Mouse (Mus musculus) erythroid progenitor cell, adult 5-6 weeks (primary cell): ENCODE data around the gene Whamm. TPM values are rescaled to one million over a fixed set of nuclear protein-coding genes. Genes with fewer than 3 reads are reported as not detected.

Source experiments
- ATAC-seq: replicated peaks from 2 replicates; pipeline ENCODE4 v1.8.0; 2016; ENCODE audit warnings: moderate number of reproducible peaks, mild to moderate bottlenecking, moderate TSS enrichment, inconsistent platforms; ENCODE audit not compliant: poor library complexity, low FRiP score, severe bottlenecking
- total RNA-seq, 2 experiments: library from RNA; stranded (forward) in 1 of 2; stranded (reverse) in 1 of 2; fragments of 150-400 nt in 1 of 2; fragments of 186-747, 209-891 nt in 1 of 2; gene quantifications; 2 replicates each; pipeline versions ENCODE4 v1.2.3 to v1.2.4; 2015 to 2017; ENCODE audit warnings: low replicate concordance in 2 of 2

Gene Whamm
- total RNA-seq, 2 experiments from 2014 or later = 12.2 to 13.3 TPM

DNA sequence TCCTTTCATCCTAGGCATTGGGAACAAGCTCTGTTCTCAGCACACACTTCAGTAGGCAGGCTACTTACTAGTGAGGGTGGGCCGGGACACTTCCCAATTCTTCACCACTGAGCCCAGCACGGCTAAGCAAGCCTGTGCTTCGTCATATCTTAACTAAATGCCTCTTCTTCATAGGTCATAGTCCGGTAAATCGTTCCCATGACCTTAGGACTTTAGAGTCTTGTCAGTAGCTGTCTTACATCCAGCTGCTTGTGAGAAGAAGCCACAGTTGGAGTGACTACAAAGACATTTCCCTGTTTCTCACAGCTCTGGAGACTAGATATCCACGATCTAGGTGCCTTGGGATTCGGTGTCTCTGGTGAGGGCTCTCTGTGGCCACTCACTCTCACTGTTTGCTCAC, 14.3 kb downstream of the Whamm start:
- ATAC-seq = no peak

DNA sequence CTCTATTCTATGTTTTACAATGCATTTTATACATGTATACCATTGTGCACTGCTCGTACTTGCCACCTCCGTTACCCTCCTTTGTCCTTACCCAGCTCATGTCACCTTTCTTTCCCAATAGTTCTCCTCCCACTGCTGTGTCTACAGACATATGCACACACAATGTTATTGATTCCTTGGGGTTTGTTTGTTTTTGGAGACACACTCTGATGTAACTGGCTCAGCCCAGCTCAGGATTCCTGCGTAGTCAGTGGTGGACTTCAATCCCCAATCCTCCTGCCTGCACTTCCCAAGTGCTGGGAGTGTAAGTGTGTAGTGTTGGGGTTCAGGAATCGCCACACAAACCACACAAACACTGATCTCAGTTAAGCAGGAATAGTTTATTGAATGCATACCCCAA, 16.2 kb downstream of the Whamm start:
- no peak; the same call in 1 of the 2 replicates for ATAC-seq

DNA sequence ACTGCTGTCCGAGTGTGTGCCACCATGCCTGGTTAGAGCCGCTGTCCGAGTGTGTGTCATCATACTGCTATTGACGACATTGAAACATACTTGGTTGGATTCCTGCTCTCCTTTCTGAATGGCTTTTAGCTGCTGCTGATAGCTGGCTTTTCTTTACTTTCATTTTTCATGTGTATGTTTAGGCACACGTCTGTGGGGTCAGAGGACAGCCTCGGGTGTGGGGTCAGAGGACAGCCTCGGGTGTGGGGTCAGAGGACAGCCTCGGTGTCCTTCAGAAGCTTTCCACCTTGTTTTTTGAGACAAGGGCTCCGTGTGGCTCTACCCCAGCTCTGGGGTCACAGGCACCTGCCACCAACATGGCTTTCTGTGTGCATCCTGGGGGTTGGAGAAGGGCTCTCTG, 21.6 kb downstream of the Whamm start:
- no peak for ATAC-seq

DNA sequence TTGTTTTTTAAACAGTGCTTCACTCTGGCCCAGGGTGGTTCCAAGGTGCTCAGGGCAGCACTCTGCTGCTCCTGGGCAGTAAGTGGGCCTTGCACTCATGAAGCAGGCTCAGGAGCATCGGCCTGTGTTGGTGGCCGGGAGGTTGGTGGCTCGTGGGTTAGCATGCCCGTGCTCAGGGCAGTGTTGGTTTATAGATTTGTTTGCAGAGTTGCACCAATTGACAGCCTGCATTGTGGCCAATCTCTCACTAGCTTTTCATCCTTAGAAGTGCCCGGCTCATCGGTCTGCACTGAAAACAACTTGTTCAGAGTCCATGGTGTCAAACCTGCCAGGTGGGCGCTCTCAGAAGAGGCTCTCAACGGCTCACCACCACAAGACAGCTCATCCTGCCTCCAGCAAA, 22.3 kb downstream of the Whamm start:
- no peak for ATAC-seq

DNA sequence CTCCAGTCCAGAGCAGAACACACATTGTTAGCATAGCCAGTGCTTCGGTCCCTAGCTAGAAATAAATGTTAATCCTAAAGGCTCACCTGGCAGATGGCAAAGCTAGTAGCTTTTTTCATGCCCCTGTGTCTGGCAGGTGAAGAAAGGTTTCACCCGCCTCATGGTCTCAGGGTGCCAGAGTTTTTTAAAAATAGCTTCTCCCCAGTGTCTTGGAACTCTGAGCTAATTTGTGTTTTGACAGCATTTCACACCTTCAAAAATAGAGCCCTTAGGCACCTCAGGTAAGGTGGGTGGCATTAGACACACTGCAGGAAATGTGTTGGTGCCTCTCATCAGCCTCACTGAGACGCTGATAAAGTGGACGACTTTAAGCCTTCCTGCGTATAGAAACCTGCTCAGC, 24.0 kb downstream of the Whamm start:
- no peak for ATAC-seq

DNA sequence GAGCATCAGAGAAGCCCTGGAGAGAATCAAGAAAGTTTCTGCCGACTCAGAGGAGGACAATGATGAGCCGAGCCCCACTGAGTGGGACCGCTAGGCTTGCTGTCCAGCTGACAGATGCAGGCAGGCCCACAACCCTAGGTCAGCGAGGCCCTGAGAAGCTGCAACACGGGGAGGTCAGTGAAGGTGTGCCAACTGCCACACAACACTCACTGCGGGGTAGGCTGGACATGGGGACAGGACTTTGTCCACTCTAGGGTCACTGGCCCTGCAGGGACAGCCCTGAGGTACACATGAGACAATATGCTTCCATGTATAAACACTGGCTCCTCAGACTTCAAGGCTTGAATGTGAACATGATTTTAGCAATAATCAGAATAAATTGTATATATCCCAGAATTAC, 25.0 kb downstream of the Whamm start:
- no peak for ATAC-seq

DNA sequence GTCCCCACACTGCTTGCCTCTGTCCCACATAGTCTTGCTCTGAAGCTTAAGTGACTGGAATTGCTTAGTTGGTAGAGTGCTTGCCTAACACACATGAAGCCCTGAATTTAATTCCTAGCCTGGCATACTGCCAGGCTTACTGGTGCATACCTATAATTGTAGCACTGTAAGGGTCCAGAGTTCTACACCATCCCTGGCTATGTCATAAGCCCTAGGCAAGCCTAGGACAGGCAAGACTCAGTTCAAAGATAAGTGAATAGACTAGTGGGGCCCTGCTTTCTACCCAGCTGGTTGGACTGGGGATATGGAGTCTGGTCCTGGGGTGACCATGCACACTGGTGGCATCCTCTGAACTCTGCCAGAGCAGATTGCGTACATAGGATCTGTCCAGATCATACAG, 26.6 kb downstream of the Whamm start:
- ATAC-seq = no peak

DNA sequence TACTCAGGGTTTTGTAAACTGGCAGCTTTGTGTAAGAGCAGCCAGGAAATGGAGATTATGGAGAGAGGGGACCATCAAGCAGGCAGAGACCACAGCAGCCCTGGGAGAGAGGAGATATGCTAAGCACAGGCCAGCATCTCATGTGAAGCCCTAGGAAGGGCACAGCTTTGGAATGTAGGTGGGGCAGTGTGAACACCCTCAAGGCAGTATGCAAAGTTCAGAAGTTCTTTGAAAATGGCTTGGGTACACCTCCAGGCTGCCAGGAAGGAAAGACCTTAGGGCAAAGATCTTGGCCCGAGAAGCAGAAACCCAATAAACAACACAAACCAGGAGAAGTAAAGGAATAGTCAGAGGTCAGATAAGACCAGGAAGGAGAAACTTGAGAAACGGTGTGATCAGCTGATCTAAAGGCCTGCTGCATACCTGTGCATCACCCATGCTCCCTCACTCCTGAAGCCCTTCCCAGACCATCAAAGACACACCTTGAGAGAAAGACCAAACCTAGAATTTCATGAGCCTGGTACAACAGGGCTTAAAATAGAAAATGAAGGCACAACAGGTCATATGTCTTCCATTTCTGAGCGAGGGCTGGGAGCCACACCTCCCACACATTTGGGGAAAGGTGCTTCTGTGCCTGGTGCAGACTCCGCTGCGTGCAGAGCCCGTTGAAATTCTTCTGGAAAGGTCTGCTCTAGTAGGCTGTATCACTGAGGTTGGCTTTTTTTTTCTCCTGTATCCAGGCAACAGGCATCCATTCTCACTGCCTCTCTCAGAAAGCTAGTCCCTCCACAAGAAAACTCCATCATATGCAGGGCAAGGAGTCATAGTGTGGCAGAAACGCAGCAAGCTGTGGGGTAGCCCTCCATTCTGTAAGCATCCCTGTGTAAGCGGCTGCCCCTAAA, 28.6 kb downstream of the Whamm start:
- ATAC-seq = no peak

DNA sequence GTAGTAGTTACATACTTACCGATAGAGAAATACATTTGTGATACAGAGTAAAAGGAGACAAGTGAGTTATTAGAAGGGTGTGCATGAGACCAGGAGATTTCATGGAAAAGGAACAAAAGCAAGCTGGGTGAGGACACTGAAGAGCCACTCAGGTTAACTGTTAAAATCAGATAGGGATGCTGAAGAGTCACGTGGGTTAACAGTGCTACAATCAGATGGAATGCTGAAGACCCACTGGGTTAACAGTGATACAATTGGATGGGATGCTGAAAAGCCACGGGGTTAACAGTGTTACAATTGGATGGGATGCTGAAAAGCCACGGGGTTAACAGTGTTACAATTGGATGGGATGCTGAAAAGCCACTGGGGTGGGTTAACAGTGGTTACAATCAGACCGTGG, 33.9 kb downstream of the Whamm start:
- no peak for ATAC-seq

DNA sequence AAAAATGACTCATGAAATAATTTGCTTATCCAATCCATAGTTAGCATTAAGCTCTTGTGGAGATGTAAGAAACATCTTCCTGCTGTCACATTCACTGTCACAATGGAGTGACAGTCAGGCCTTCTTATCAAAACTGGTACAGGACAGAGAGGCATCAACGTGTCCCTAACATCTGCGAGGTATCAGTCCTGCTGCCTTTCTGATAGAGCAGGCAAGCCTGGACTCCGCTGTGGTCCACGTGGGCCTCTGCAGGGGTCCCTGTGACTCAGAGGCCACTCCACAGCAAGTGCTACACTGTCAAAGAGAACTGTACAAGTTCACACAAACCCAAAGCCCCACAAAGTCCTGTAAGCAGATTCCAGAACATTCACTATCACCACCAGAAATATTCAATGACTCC, 34.4 kb downstream of the Whamm start:
- peak; percentile 42; the same call in 1 of the 2 replicates for ATAC-seq

DNA sequence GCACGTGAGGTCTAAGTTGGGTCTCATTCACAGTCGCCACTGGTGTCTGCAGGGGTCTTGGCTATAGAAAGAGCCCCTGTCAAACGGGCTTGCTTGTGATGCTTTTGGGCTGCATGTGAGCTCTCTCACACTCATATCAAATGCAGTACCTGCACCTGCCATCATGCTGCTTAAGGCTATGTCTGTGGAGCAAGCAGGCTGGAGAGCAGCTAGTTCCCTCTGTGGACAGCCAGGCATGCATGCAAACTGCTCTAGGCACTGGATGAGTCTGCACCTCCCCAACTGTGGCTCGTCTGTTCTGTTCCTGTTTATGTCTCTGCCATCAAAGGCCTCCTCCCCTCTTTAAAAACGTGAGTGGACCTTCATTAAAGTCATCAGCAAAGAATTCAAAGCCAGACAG, 35.4 kb downstream of the Whamm start:
- ATAC-seq = no peak

DNA sequence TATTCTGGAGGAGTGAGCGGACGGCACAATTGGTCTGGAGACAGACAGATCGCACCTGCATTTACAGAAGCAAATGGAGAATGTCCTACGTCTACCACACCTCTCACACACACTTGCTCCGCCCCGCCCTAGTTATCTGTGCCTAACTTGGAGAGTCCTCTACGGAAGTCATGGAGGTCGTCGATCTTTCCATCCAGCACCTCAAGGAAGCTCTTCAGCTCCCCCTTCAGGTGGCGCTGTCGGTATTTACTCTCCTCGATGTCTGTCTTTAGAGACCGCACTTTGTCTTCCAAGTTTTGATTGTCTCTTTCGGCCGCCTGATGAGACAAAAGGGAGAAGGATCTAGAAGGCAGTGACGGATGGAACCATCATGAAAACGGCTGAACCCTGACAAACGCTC, 39.1 kb downstream of the Whamm start:
- peak; percentile 53; the same call in 1 of the 2 replicates for ATAC-seq

DNA sequence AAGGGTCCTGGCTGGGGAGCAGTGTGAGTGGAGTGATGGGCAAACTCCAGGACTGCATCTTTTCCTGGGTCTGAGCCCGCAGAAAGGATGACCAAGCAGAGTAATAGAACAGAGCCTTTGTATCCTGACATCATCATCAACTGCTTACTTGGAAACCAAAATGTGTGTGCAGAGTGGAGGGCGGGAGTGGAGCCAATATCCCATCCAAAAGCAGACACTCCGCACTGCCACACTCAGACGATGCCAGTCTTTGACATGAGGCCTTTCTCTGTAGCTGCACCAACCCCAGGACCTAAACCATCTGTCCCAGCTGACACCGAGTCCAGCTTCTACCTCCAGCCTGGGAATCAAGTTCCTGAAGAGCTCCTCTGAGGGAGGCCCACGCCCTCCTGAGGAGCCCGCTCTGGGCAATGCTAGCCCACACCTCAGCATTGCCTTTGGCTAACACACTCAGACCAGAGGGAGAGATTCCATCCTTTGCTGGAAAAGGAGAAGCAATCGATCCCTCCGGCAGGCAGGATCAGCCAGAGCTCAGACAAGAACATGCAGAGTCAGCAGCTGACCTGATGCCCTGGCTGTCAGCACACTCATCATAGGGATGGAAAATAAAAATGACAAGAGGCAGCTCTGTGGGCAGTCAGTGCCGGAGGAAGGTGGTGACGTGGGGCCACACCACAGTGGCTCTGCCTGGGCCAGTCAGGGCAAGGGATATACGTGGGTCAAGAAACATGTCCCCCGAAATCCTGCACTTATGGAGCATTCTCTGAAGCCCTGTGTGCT, 42.0 kb downstream of the Whamm start:
- no peak for ATAC-seq

DNA sequence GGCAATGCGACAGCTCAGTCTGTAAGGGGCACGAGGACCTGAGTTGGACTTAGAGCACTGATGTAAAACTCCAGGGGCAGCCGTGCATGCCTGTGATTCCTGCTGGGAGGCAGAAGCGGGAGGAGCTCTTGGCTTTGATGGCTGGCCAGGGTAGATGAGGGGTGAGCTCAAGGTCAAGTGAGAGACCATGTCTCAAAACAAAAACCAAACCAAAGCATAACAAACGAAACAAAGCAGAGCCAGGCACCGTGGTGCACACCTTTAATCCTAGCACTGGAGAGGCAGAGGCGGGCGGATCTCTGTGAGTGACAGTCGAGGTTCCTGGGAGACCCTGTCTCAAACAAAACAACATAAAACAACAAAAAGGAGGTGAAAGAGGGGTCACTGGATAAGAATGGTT, 44.0 kb downstream of the Whamm start:
- no peak for ATAC-seq

DNA sequence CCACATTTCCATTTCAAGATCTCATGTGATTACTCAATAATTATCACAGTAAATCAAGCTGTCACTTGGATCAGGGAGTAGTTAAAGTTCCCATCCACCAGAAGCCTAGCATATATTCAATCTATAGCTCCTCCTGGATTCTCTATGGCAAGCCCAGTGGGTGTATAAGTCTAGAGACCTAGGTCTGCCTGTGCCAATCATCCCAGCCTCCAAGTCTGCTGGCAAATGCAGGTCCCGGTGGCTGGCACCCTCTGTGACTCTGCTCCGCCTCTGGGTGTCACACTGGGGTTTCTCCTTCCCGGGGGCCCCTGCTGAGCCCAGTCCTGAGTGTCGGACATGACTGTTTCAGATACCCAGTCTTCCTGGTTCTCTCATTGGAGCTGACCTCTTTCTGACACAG, 51.7 kb downstream of the Whamm start:
- no peak for ATAC-seq

DNA sequence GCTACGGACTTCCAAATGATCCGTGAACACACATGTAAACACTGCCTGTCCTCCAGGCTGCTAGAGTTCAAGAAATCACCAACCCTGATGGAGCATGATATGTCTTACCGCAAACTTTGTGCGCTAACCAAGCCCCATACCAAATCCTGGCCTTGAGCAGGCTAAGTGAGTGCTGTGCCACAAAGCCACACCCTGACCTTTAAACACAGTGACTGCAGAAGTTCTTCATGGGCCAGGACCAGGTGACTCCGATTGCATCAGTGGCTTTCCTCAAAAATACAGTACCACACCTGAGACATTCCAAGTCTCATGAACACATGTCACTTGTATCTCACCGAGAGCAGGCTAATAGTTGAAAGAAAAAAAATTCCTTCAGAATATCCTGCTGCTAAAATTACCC, 52.7 kb downstream of the Whamm start:
- no peak for ATAC-seq

DNA sequence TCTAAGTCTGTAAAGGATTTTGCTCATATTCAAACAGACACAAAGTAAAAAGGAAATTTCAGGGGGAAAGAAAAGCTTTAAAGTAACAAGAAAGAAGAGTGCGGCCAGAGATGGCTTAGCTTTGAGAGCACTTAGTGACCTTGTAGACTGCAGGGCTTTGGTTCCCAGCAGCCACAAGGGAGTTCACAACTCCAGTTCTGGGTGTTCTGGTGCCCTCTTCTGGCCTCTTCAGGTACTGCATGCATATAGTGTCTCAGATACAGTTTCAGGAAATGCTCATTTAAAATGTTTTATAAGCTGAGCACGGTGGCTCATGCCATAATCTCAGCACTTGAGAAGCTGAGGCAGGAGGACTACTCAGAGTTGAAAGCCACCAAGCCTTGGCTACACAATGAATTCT, 55.4 kb downstream of the Whamm start:
- ATAC-seq = 0 out of 2 replicates have a peak, but pooled peaks have one; percentile 64

DNA sequence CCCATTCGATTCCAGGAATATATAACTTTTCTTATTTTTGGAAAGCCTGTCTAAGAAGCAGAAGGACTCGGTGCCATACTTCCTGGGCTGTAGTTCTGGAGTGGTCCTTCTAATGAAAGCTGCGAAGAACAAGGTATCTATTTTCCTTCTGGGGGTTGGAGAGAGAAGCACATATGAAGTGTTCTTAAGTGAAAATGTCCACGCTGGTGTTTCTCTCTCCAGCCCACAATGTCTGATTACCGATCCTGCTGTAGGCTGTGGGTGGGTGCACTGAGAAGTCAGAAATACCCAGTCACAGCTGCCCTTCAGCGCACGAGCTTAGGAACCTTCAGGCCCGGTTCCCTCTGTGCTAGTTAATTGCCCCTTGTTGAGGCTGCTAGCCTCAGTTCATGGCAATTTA, 60.2 kb downstream of the Whamm start:
- ATAC-seq = no peak

DNA sequence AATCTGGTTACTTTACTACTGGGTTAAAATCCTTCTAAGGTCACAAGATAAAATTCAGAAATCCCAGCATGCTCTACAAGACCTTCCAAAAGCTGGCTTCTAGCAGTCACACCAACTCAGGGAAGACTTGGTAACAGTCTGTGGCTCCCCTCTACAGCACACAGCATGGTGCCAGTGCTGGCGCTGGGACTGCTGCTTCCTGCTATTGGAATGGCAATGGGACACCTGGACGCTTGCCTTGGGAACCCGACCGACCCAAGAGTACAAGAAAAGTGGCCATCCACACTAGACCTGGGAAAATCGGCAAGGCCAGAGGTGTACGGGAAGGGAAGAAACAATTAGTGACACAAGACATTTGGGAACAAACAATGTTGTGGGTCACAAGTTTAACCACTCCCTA, 61.5 kb downstream of the Whamm start:
- ATAC-seq = no peak

DNA sequence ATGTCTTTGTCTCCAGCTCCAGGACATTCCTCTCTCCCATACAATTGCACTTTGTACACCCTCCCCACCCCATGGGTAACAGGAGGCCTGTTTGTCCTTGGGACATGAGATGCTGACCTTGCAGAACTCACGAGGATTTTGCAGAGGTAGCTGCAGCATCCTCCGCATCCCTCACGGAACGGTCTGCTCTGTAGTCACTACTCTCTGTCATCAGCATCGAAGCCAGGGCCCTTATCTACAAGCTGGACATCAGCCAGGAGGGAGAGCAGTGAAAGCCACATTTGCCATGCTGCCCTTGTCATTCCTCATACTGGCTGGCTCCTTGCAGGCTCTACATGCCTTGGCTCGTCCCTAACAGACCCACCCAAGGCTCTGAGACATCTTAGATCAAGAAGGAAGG, 70.0 kb downstream of the Whamm start:
- ATAC-seq = no peak

DNA sequence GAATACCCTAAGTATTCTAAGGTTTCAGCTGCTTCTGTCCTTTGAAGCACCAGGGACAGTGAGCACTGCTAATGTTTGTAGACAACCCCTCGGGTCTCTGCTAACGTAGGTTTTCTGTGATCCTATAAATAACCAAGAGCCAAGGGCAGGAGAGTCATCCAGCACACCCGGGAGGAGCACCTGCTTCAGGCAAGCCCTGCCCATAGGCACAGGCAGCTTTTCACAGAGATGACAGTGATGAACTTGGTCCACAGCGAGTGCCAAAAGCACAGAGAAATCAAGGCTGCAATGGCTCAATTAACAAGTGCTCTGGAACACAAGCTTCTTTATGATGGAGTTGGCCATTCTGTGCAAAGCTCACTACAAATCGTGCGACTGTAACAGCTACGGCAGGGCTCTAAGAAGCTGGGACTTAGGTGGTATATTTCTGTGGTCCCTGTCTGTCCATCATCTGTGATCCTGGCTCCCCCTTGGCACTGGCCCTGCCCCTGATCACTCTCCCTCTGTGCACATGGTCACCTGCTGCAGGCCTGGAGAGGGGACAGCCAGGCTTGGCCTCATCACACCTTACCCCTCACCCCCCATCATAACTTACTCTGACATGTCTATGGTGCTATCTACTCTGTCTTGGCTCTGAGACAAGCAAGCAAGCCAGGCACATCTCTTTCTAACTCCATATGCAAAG, 73.6 kb downstream of the Whamm start:
- ATAC-seq = no peak
